Mouse (Mus musculus) spleen, adult 10 weeks (tissue): Measurements from ENCODE around the gene Olfr812. TPM values are rescaled to one million over a fixed set of nuclear protein-coding genes. Genes with fewer than 3 reads are reported as not detected.

Source experiments
- polyA plus RNA-seq: library from polyadenylated mRNA; stranded (reverse); fragments of 350-450 nt; fragmentation: Illumina TruSeq; extraction: RNeasy Lipid Tissue Mini Kit (QIAGEN cat#74804); gene quantifications from one replicate; pipeline ENCODE4 v1.2.3, GENCODE M21; 2015; ENCODE audit warnings: low replicate concordance; ENCODE audit not compliant: insufficient read depth

The Olfr812 gene
- polyA plus RNA-seq: not detected

GRCm38 (mm10) chr10:129845994-129846393 is at the start of gene Olfr812:
TSS of gene Olfr812 (minus strand) at chr10:129846094.

DNA sequence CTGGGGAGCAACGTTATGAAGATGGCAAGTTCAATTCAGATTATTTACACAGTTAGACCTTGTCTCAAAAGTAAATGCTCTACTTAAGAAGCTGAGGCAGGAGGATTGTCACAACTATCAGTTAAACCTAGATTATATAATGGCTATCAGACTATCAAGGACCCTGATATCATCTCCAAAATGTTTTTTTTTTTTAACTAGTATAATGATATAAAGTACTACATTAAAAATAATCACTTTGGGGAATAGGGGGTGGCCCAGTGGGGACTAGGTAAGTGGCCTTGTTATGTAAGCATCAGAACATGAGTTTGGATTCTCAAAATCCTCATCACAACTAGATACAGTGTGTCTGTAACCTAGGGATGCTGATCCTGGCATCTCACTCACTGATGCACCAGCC is 33.9 kb upstream of the Olfr812 start, which contains the start of gene Olfr814:
TSS of gene Olfr814 (minus strand) at position 101 of the 400 bp plus-strand sequence.

GRCm38 (mm10) chr10:129855067-129855466 is 9.2 kb upstream of the Olfr812 start, which contains the start of gene Olfr813:
TSS of gene Olfr813 (plus strand) at chr10:129855367.

DNA sequence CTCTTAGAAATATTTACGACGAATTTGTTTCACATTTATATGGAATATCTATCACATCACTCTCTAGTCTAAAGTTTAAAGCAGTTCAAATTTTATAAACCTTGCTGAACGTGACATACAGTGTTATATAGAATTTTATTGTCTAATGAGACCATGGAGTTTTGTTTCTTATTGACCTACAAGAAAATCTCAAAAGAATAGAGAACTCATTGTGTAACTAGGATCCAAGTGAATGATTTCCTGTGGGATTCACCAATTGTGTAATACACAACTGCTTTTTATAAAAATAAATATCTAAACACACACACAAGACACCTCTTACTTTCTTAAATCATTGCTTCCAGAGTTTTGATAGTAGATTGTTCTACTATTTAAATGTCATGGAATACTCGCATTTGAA is 41.6 kb downstream of the Olfr812 start, which contains the start of gene Olfr811:
TSS of gene Olfr811 (minus strand) at position 101 of the 400 bp plus-strand sequence.

DNA sequence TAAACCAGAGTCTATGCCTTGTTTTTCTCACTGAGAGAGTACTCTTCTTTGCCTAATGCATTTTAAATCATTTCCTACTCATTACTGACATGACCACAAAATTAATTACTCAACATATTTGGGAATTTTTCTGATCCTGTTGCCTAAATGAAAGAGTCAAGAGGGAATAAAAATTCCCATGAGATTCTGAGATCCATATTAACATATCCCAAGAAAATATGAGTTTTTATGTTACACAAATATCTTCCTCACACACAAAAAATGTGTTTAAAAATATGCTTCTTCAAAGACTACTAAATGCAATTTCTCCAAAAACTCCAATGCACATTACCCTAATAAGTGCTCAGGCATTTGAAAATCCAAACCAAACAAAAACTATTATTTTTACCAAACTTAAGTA is 51.1 kb downstream of the Olfr812 start, which contains the start of gene Olfr810:
TSS of gene Olfr810 (minus strand) at position 101 of the 400 bp plus-strand sequence.

Other genes starting within 250 kb of the Olfr812 start
- not detected for gene Olfr796, start 233.5 kb downstream of the Olfr812 start, polyA plus RNA-seq
- gene Olfr798, start 218.2 kb downstream of the Olfr812 start, polyA plus RNA-seq: not detected
- gene Olfr799, start 208.6 kb downstream of the Olfr812 start, polyA plus RNA-seq: not detected
- not detected for gene Olfr800, start 188.4 kb downstream of the Olfr812 start, polyA plus RNA-seq
- not detected for gene Olfr801, start 172.2 kb downstream of the Olfr812 start, polyA plus RNA-seq
- not detected for gene Olfr802, start 157.9 kb downstream of the Olfr812 start, polyA plus RNA-seq
- gene Olfr803, start 151.8 kb downstream of the Olfr812 start, polyA plus RNA-seq: not detected
- gene Olfr804, start 142.9 kb downstream of the Olfr812 start, polyA plus RNA-seq: not detected
- not detected for gene Olfr805, start 116.7 kb downstream of the Olfr812 start, polyA plus RNA-seq
- gene Olfr806, start 104.2 kb downstream of the Olfr812 start, polyA plus RNA-seq: not detected
- gene Olfr807, start 88.3 kb downstream of the Olfr812 start, polyA plus RNA-seq: not detected
- not detected for gene Olfr808, start 80.6 kb downstream of the Olfr812 start, polyA plus RNA-seq
- not detected for gene Olfr809, start 71.5 kb downstream of the Olfr812 start, polyA plus RNA-seq
- gene Olfr810, start 51.2 kb downstream of the Olfr812 start, polyA plus RNA-seq: not detected
- gene Olfr811, start 41.7 kb downstream of the Olfr812 start, polyA plus RNA-seq: not detected
- gene Olfr813, start 9.3 kb upstream of the Olfr812 start, polyA plus RNA-seq: not detected
- not detected for gene Olfr814, start 33.8 kb upstream of the Olfr812 start, polyA plus RNA-seq
- not detected for gene Olfr815, start 59.8 kb upstream of the Olfr812 start, polyA plus RNA-seq
- not detected for gene Olfr816, start 69.5 kb upstream of the Olfr812 start, polyA plus RNA-seq
- not detected for gene Olfr818, start 103.0 kb upstream of the Olfr812 start, polyA plus RNA-seq
- gene Olfr819, start 121.2 kb upstream of the Olfr812 start, polyA plus RNA-seq: not detected
- gene Olfr247, start 130.0 kb upstream of the Olfr812 start, polyA plus RNA-seq: not detected
- not detected for gene Gm10310, start 139.0 kb upstream of the Olfr812 start, polyA plus RNA-seq
- gene Olfr820, start 166.5 kb upstream of the Olfr812 start, polyA plus RNA-seq: not detected
- gene Olfr821, start 184.3 kb upstream of the Olfr812 start, polyA plus RNA-seq: not detected
- not detected for gene Olfr822, start 225.1 kb upstream of the Olfr812 start, polyA plus RNA-seq